Mouse (Mus musculus) megakaryocyte progenitor cell, adult 5-6 weeks (primary cell): Measurements from ENCODE around the gene Chd6. TPM values are rescaled to one million over a fixed set of nuclear protein-coding genes. Genes with fewer than 3 reads are reported as not detected.

Experiments
- ATAC-seq: replicated peaks from 2 replicates; pipeline ENCODE4 v1.8.0; 2016; ENCODE audit warnings: mild to moderate bottlenecking, moderate TSS enrichment, inconsistent platforms; ENCODE audit not compliant: poor library complexity
- total RNA-seq, 2 experiments: library from RNA; stranded (forward) in 1 of 2; stranded (reverse) in 1 of 2; fragments of 157-497, 149-512 nt in 1 of 2; fragments of 200-1000 nt in 1 of 2; gene quantifications; 2 replicates each; pipeline versions ENCODE4 v1.2.3 to v1.2.4; 2015 to 2017

Gene Chd6
- total RNA-seq, 2 experiments from 2014 or later = 24.5 to 38.9 TPM

DNA sequence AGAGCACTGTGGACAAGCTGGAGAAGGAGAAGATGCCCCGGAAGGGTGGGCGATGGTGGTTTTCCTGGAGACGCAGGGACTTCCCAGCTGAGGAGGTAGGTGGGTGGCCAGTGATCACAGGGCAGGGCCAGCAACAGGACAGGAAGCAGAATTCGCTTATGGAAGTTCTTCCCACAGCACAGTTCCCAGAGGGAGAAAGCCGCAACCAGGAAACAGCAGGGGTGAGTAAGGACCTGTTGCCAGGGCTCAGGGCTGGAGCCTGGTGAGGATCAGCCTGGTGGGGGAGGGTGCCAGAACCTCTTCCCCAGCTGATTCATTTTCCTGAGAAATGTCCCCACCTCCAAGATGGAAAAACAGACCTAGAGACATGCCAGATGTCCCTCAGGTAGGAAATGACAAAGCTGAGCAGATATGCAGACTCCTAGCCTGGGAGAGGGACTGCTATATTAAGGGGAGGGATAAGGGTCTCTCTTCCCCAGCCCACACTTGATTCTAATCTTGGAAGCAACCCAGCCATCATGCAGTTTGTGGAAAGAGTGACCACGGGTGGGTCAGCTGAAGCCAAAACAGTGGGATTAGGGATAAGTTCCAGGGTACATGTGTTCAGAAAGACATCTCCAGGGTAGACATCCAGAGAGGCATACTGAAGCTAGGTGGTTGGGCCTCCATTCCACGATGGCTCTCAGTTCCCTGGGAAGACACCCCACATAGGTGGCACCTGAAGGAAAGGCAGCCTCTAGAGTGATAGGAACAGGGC, 207.0 kb downstream of the Chd6 start:
- ATAC-seq = no peak

Other genes starting within 250 kb of the Chd6 start
- 5.9 and 7.3 TPM in 2 replicates for gene Zhx3, start 236.1 kb downstream of the Chd6 start, total RNA-seq (2015)
- 3.1 and 8.3 TPM in 2 replicates for gene Zhx3, start 236.1 kb downstream of the Chd6 start, total RNA-seq (2017)
- gene Lpin3, start 228.4 kb downstream of the Chd6 start, total RNA-seq (2015) = not detected in 2 replicates
- gene Lpin3, start 228.4 kb downstream of the Chd6 start, total RNA-seq (2017) = not detected in 2 replicates
- not detected in 2 replicates for gene Emilin3, start 196.7 kb downstream of the Chd6 start, total RNA-seq (2015)
- not detected in 2 replicates for gene Emilin3, start 196.7 kb downstream of the Chd6 start, total RNA-seq (2017)